Mouse (Mus musculus) CD4-positive, CD25-positive, alpha-beta regulatory T cell, adult 2 months (primary cell): ENCODE data around the gene Fndc1.
A peak's percentile ranks its signal among the peaks of the same experiment; 100 is the strongest.

Experiments
- DNase-seq: peaks from one replicate; pipeline ENCODE4 v3.0.0-alpha.2; 2012; ENCODE audit warnings: low read depth, low spot score

The Fndc1 gene

GRCm38 (mm10) chr17:7826819-7827515 is at the start of gene Fndc1:
Fndc1 (minus strand) TSS chr17:7827302.
- DNase-seq, result peak; percentile 51

GRCm38 (mm10) chr17:7876541-7876940 is 49.4 kb upstream of the Fndc1 start:
- DNase-seq, result peak; percentile 62

GRCm38 (mm10) chr17:7875941-7876461 is 48.9 kb upstream of the Fndc1 start:
- DNase-seq, result peak; percentile 84

- peak; percentile 92 for DNase-seq
These were observed 47.9 kb upstream of the Fndc1 start for GRCm38 (mm10) chr17:7874776-7875531.

GRCm38 (mm10) chr17:7873382-7873781 is 46.3 kb upstream of the Fndc1 start:
- no peak for DNase-seq

- DNase-seq, result peak; percentile 78
These were observed 44.7 kb upstream of the Fndc1 start for GRCm38 (mm10) chr17:7871800-7872199.

- peak; percentile 38 for DNase-seq
These were observed 43.9 kb upstream of the Fndc1 start for GRCm38 (mm10) chr17:7870862-7871605.

- DNase-seq, result no peak
These were observed 42.0 kb upstream of the Fndc1 start for GRCm38 (mm10) chr17:7869114-7869513.

- DNase-seq, result peak; percentile 89
These were observed 41.5 kb upstream of the Fndc1 start for GRCm38 (mm10) chr17:7868631-7869030.

- DNase-seq, result peak; percentile 83
These were observed 37.6 kb upstream of the Fndc1 start for GRCm38 (mm10) chr17:7864740-7865139.

GRCm38 (mm10) chr17:7863745-7864144 is 36.6 kb upstream of the Fndc1 start:
- DNase-seq, result peak; percentile 84

GRCm38 (mm10) chr17:7860845-7861360 is 33.8 kb upstream of the Fndc1 start:
- DNase-seq, result no peak

- no peak for DNase-seq
These were observed 30.6 kb upstream of the Fndc1 start for GRCm38 (mm10) chr17:7857658-7858057.

- DNase-seq, result no peak
These were observed 28.7 kb upstream of the Fndc1 start for GRCm38 (mm10) chr17:7855851-7856250.

- no peak for DNase-seq
These were observed 24.9 kb upstream of the Fndc1 start for GRCm38 (mm10) chr17:7851979-7852378.

- DNase-seq, result no peak
These were observed 24.4 kb upstream of the Fndc1 start for GRCm38 (mm10) chr17:7851527-7851926.

GRCm38 (mm10) chr17:7850246-7850645 is 23.1 kb upstream of the Fndc1 start:
- DNase-seq, result no peak

GRCm38 (mm10) chr17:7840505-7841290 is 13.6 kb upstream of the Fndc1 start:
- no peak for DNase-seq

- no peak for DNase-seq
These were observed 484 bp upstream of the Fndc1 start for GRCm38 (mm10) chr17:7827586-7827985.

- no peak for DNase-seq
These were observed 1.7 kb downstream of the Fndc1 start for GRCm38 (mm10) chr17:7825416-7825815.
